Mouse (Mus musculus) bone marrow macrophage, adult 2 months (primary cell): ENCODE data around the gene Arpc2.

Experiments used
- CTCF ChIP-seq: IDR thresholded peaks from 2 replicates; pipeline ENCODE4 v1.5.1; 2012; ENCODE audit warnings: low read depth, mild to moderate bottlenecking, low read length, moderate library complexity
- POLR2A ChIP-seq: IDR thresholded peaks from 2 replicates; pipeline ENCODE4 v1.6.1; 2012; ENCODE audit warnings: mild to moderate bottlenecking, low read depth, low read length, borderline replicate concordance

GRCm38 (mm10) chr1:74282896-74283625, 47.2 kb downstream of the Arpc2 start:
- TF ChIP-seq CTCF = no peak
- TF ChIP-seq POLR2A = no peak
